ENCODE assay signal across 11 mouse cellular contexts in genomic region chr16:91595076-91595475, GRCm38 (mm10). TPM values are rescaled to one million over a fixed set of nuclear protein-coding genes. Genes with fewer than 3 reads are reported as not detected.
DNase-seq lines count a peak whose midpoint lies in the region; ATAC-seq lines count a peak whose summit lies in the region.
"Had no signal": no experiment of that assay in that cellular context is flagged by ENCODE, and none has a peak within 500 bp of the region (broad histone marks: within the 10 kb centered on the region; RNA-seq: fewer than 3 reads in every experiment).

No protein-coding gene starts in this region.

- H3K4me3 ChIP-seq in forebrain, embryonic 14.5 days (ENCODE audit: low read depth, low read length) = no peak overlapping the region
- no peak overlapping the region for H3K4me3 ChIP-seq in forebrain, embryonic 12.5 days (replicated peaks)
- H3K4me3 ChIP-seq in megakaryocyte, embryonic 14.5 days (replicated peaks) = peak overlapping the region; percentile 51
- H3K4me3 ChIP-seq in hindbrain, embryonic 14.5 days (replicated peaks; ENCODE audit: low read length) = no peak overlapping the region
- H3K4me3 ChIP-seq: embryonic facial prominence, embryonic 13.5 days; hindbrain, embryonic 15.5 days had no signal

- H3K27ac ChIP-seq in forebrain, embryonic 14.5 days (ENCODE audit: low read depth, low read length) = no peak overlapping the region
- no peak overlapping the region for H3K27ac ChIP-seq in forebrain, embryonic 12.5 days
- H3K27ac ChIP-seq in hindbrain, embryonic 14.5 days = no peak overlapping the region
- H3K27ac ChIP-seq: embryonic facial prominence, embryonic 13.5 days; hindbrain, embryonic 15.5 days had no signal

- ATAC-seq in forebrain, embryonic 14.5 days = peak; percentile 8; the same call in 1 of the 2 replicates
- ATAC-seq in forebrain, embryonic 12.5 days (ENCODE audit: low FRiP score) = no peak
- ATAC-seq in megakaryocyte, adult 5-6 weeks (ENCODE audit: poor library complexity, severe bottlenecking) = no peak
- no peak for ATAC-seq in hindbrain, embryonic 14.5 days (ENCODE audit: low FRiP score)
- ATAC-seq: activated CD4-positive, CD25-positive, alpha-beta regulatory T cell, adult 4 months had no signal

- no peaks in the 10 kb centered on the region for H3K36me3 ChIP-seq in forebrain, embryonic 14.5 days (ENCODE audit: control insufficient read depth, insufficient read depth, low read length)
- no peaks in the 10 kb centered on the region for H3K36me3 ChIP-seq in forebrain, embryonic 12.5 days (replicated peaks)
- peaks cover 19% of the 10 kb centered on the region for H3K36me3 ChIP-seq in megakaryocyte, embryonic 14.5 days (replicated peaks; ENCODE audit: low read length)
- no peaks in the 10 kb centered on the region for H3K36me3 ChIP-seq in hindbrain, embryonic 14.5 days (replicated peaks; ENCODE audit: control insufficient read depth, insufficient read depth)
- H3K36me3 ChIP-seq: embryonic facial prominence, embryonic 13.5 days; hindbrain, embryonic 15.5 days had no signal

- no peaks in the 10 kb centered on the region for H3K9me3 ChIP-seq in forebrain, embryonic 14.5 days (replicated peaks; ENCODE audit: control insufficient read depth, low read length)
- no peaks in the 10 kb centered on the region for H3K9me3 ChIP-seq in forebrain, embryonic 12.5 days
- no peaks in the 10 kb centered on the region for H3K9me3 ChIP-seq in megakaryocyte, embryonic 14.5 days
- H3K9me3 ChIP-seq in hindbrain, embryonic 14.5 days (ENCODE audit: control insufficient read depth, low read length) = no peaks in the 10 kb centered on the region
- H3K9me3 ChIP-seq: embryonic facial prominence, embryonic 13.5 days; hindbrain, embryonic 15.5 days had no signal

- H3K4me2 ChIP-seq in forebrain, embryonic 14.5 days (ENCODE audit: low read length) = no peak overlapping the region
- H3K4me2 ChIP-seq in forebrain, embryonic 12.5 days = no peak overlapping the region
- no peak overlapping the region for H3K4me2 ChIP-seq in hindbrain, embryonic 14.5 days (replicated peaks)
- H3K4me2 ChIP-seq: embryonic facial prominence, embryonic 13.5 days; hindbrain, embryonic 15.5 days had no signal

- 64% methylated on average over 6 of the region's 6 CpGs for WGBS in forebrain, embryonic 14.5 days
- WGBS in forebrain, embryonic 12.5 days = 83% methylated on average over 6 of the region's 6 CpGs
- WGBS in hindbrain, embryonic 14.5 days = 72% methylated on average over 6 of the region's 6 CpGs

- peaks cover 8% of the 10 kb centered on the region; the same call in 1 of the 2 replicates for H3K4me1 ChIP-seq in forebrain, embryonic 14.5 days (ENCODE audit: control insufficient read depth, insufficient read depth, low read length)
- peaks cover 6% of the 10 kb centered on the region for H3K4me1 ChIP-seq in forebrain, embryonic 12.5 days
- peaks cover 72% of the 10 kb centered on the region for H3K4me1 ChIP-seq in megakaryocyte, embryonic 14.5 days
- H3K4me1 ChIP-seq in hindbrain, embryonic 14.5 days (replicated peaks; ENCODE audit: control insufficient read depth, insufficient read depth, low read length) = peaks cover 7% of the 10 kb centered on the region

- DNase-seq in forebrain, embryonic 14.5 days (ENCODE audit: low spot score) = peak; percentile 61
- DNase-seq in cerebellum, postnatal 10 days = peak; percentile 92 to 95
- DNase-seq in kidney, postnatal 25 days = peak; percentile 47 to 80
- no peak for DNase-seq in embryo, embryonic 10 days (ENCODE audit: low spot score)
- DNase-seq in hindbrain, embryonic 14.5 days (ENCODE audit: low spot score) = no peak

- no peaks in the 10 kb centered on the region for H3K27me3 ChIP-seq in forebrain, embryonic 14.5 days (replicated peaks; ENCODE audit: control insufficient read depth, insufficient read depth, low read length)
- H3K27me3 ChIP-seq in forebrain, embryonic 12.5 days = peaks cover 8% of the 10 kb centered on the region
- H3K27me3 ChIP-seq in megakaryocyte, embryonic 14.5 days (replicated peaks) = peaks cover 9% of the 10 kb centered on the region
- H3K27me3 ChIP-seq in hindbrain, embryonic 14.5 days (ENCODE audit: control insufficient read depth, insufficient read depth, low read length) = peaks cover 15% of the 10 kb centered on the region

- H3K9ac ChIP-seq in forebrain, embryonic 14.5 days (ENCODE audit: low read length) = peak overlapping the region; percentile 35
- H3K9ac ChIP-seq in forebrain, embryonic 12.5 days = no peak overlapping the region
- no peak overlapping the region for H3K9ac ChIP-seq in hindbrain, embryonic 14.5 days
- H3K9ac ChIP-seq: embryonic facial prominence, embryonic 13.5 days; hindbrain, embryonic 15.5 days had no signal

RNA-seq across cellular contexts. Expression of gene Tmem50b, which starts 2.5 kb away (rescaled TPM):
- 105 and 111 TPM in 2 replicates for polyA plus RNA-seq in forebrain, embryonic 14.5 days (2014; fragmentation: Nextera tagmentation; extraction: Ambion mirVana)
- polyA plus RNA-seq in forebrain, embryonic 12.5 days (2016; fragmentation: Nextera tagmentation; extraction: Ambion mirVana) = 38.7 and 41.2 TPM in 2 replicates
- 2.6 TPM in 1 of 2 replicates, not detected in the other for polyA plus RNA-seq in megakaryocyte, embryonic 14.5 days (2012; ENCODE audit: insufficient read depth, low replicate concordance)
- 102 and 112 TPM in 2 replicates for total RNA-seq in megakaryocyte, adult 5-6 weeks (2015)
- 83.4 and 89.7 TPM in 2 replicates for total RNA-seq in megakaryocyte, adult 5-6 weeks (2017)
- polyA plus RNA-seq in hindbrain, embryonic 14.5 days (2014; fragmentation: Nextera tagmentation; extraction: Ambion mirVana) = 106 and 127 TPM in 2 replicates

RNA-seq across cellular contexts. Expression of gene Dnajc28, which starts 23.8 kb away (rescaled TPM):
- polyA plus RNA-seq in forebrain, embryonic 14.5 days (2014; fragmentation: Nextera tagmentation; extraction: Ambion mirVana) = 7.2 and 8.4 TPM in 2 replicates
- 5.3 and 5.4 TPM in 2 replicates for polyA plus RNA-seq in forebrain, embryonic 12.5 days (2016; fragmentation: Nextera tagmentation; extraction: Ambion mirVana)
- 0.92 and 3.9 TPM in 2 replicates for polyA plus RNA-seq in megakaryocyte, embryonic 14.5 days (2012; ENCODE audit: insufficient read depth, low replicate concordance)
- 2.3 and 2.7 TPM in 2 replicates for total RNA-seq in megakaryocyte, adult 5-6 weeks (2015)
- total RNA-seq in megakaryocyte, adult 5-6 weeks (2017) = 5.0 and 6.8 TPM in 2 replicates
- polyA plus RNA-seq in hindbrain, embryonic 14.5 days (2014; fragmentation: Nextera tagmentation; extraction: Ambion mirVana) = 5.2 and 6.0 TPM in 2 replicates

RNA-seq across cellular contexts. Expression of gene Ifngr2, which starts 48.2 kb away (rescaled TPM):
- polyA plus RNA-seq in forebrain, embryonic 14.5 days (2014; fragmentation: Nextera tagmentation; extraction: Ambion mirVana) = 77.3 and 100 TPM in 2 replicates
- 27.9 and 31.9 TPM in 2 replicates for polyA plus RNA-seq in forebrain, embryonic 12.5 days (2016; fragmentation: Nextera tagmentation; extraction: Ambion mirVana)
- 12.5 and 13.8 TPM in 2 replicates for polyA plus RNA-seq in megakaryocyte, embryonic 14.5 days (2012; ENCODE audit: insufficient read depth, low replicate concordance)
- total RNA-seq in megakaryocyte, adult 5-6 weeks (2015) = 63.2 and 67.5 TPM in 2 replicates
- total RNA-seq in megakaryocyte, adult 5-6 weeks (2017) = 47.0 and 49.0 TPM in 2 replicates
- 106 and 114 TPM in 2 replicates for polyA plus RNA-seq in hindbrain, embryonic 14.5 days (2014; fragmentation: Nextera tagmentation; extraction: Ambion mirVana)

RNA-seq across cellular contexts. Expression of gene Gart, which starts 51.7 kb away (rescaled TPM):
- 64.9 and 66.7 TPM in 2 replicates for polyA plus RNA-seq in forebrain, embryonic 14.5 days (2014; fragmentation: Nextera tagmentation; extraction: Ambion mirVana)
- polyA plus RNA-seq in forebrain, embryonic 12.5 days (2016; fragmentation: Nextera tagmentation; extraction: Ambion mirVana) = 118 and 124 TPM in 2 replicates
- 26.0 and 173 TPM in 2 replicates for polyA plus RNA-seq in megakaryocyte, embryonic 14.5 days (2012; ENCODE audit: insufficient read depth, low replicate concordance)
- 59.0 and 62.7 TPM in 2 replicates for total RNA-seq in megakaryocyte, adult 5-6 weeks (2015)
- 98.1 and 115 TPM in 2 replicates for total RNA-seq in megakaryocyte, adult 5-6 weeks (2017)
- 55.7 and 58.1 TPM in 2 replicates for polyA plus RNA-seq in hindbrain, embryonic 14.5 days (2014; fragmentation: Nextera tagmentation; extraction: Ambion mirVana)

RNA-seq across cellular contexts. Expression of gene Son, which starts 52.2 kb away (rescaled TPM):
- 126 and 131 TPM in 2 replicates for polyA plus RNA-seq in forebrain, embryonic 14.5 days (2014; fragmentation: Nextera tagmentation; extraction: Ambion mirVana)
- 165 and 167 TPM in 2 replicates for polyA plus RNA-seq in forebrain, embryonic 12.5 days (2016; fragmentation: Nextera tagmentation; extraction: Ambion mirVana)
- 31.9 and 42.5 TPM in 2 replicates for polyA plus RNA-seq in megakaryocyte, embryonic 14.5 days (2012; ENCODE audit: insufficient read depth, low replicate concordance)
- total RNA-seq in megakaryocyte, adult 5-6 weeks (2015) = 271 and 279 TPM in 2 replicates
- total RNA-seq in megakaryocyte, adult 5-6 weeks (2017) = 160 and 200 TPM in 2 replicates
- polyA plus RNA-seq in hindbrain, embryonic 14.5 days (2014; fragmentation: Nextera tagmentation; extraction: Ambion mirVana) = 125 and 146 TPM in 2 replicates

Comparison
In these comparisons a context has a peak if more than half of its experiments do, and no peak if none do; other contexts are left out.
1. DNase-seq: peak in forebrain, embryonic 14.5 days (single experiment), cerebellum, postnatal 10 days (2 of 2) and kidney, postnatal 25 days (2 of 2); none in embryo, embryonic 10 days (single experiment) and hindbrain, embryonic 14.5 days (single experiment).
2. RNA of gene Tmem50b, which starts 2.5 kb away (polyA plus RNA-seq): 106 to 127 TPM in hindbrain, embryonic 14.5 days, 105 to 111 TPM in forebrain, embryonic 14.5 days and 38.7 to 41.2 TPM in forebrain, embryonic 12.5 days; 2.6 TPM in megakaryocyte, embryonic 14.5 days; every median in the first group is over 10 times any median in the second.